Mouse (Mus musculus) kidney, adult 11 months (tissue): ENCODE results near the gene Ceacam18.
"Not testable (repeated sequence)": the region's sequence is repeated elsewhere in the genome, so short reads cannot be mapped to it uniquely, and the experiment has no call there.

Source experiments
- DNase-seq: peaks from one replicate; pipeline ENCODE4 v3.0.0; 2022

The Ceacam18 gene

DNA sequence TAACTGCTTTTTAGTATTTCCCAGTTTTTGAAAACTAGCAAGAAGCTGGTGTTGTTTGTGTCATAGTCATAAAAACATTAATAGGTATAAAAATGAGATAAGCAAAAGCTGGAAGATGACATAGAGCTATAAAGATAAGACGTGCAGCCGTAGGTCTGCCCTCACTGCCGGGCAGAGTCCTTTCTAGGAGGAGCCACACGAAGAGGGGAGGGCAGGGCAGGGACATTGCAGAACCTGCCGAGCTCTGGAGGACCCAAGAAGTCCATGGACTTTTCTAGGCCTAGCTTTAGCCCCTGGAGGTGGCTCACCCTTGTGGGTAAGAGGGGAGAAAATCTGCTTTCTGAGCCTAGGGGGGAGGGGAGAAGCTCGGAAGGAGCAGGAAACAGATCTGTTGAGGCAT, at the start of gene Ceacam18:
Ceacam18 (plus strand) TSS at position 208 of the 400 bp plus-strand sequence.
- DNase-seq: no peak

DNA sequence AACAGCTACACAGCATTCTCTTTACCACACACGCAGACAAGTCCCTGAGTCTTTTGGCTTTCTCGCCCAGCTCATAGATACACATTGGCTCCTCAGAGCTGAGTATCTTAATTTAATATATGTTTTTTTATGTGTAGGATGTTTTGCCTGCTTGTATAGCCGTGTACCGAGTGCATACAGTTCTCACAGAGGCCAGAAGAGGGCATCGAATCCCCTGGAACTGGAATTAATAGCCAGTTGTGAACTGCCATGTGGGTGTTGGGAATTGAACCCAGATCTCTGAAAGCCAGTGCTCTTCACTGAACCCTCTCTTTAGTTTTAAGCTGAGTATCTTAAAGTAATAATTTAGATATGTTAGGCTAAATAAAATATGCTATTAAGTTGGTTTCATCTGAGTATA, 49.7 kb upstream of the Ceacam18 start:
- DNase-seq: no peak

DNA sequence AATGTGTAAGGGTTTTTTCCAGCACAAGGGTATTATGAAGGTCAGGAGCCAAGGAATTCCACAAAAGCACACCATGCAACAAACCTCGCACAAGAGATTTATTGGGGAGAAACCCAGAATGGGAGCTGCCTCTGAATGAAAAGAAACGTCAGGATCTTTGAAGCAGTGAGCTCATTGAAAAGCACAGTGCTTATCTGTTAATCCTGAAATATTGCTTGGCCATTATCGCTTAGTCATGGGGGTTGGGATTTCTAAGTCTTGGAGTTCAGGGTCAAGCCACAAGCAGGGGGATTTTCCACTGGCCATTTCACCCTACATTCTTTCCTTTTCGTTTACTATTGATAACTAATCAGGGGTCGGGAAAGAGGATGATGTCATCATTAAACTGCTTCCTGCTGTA, 32.6 kb upstream of the Ceacam18 start:
- no peak for DNase-seq

DNA sequence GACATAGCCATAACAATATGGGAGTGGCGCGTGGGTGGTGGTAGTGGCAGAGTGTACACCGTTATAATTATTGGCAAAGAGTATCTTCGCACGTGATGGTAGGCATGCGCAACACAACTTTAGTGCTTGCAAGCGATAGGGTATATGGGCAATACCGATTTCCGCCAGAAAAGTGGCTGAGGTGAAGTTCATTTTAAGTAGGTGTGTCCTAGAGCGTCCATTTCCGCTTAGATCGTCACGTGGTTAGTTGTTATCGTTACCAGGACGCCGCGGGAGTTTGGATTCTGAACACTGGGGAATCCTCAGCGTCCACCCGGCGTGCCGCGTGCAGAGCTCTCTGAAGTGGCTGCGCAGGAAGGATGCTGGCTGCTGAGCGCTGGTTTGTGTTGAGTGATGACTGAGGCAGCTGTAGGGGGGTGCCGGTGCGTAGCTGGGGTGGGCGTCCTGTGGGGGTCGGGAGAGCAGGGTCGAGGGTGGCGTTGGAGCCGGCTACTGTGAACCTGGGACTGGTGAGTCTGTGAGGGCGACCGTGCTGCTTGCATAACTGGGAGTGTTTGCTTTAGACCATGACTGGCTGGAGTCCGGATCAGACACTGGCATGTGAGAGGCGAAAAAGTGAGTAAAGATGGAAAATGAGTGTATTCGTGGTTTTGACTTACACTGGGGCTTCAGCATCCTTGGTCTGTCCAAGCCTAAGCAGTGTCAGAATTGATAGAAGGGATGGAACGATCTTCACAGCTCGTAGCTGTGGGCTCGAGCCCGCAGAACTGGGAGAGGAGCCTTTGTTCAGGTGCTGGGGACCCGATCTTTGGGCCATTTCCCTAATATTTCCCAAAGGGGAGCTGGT, 27.4 kb upstream of the Ceacam18 start, which contains the start of gene Zfp819:
Zfp819 (plus strand) TSS at position 274 of the 847 bp plus-strand sequence.
- DNase-seq: peak; percentile 28

DNA sequence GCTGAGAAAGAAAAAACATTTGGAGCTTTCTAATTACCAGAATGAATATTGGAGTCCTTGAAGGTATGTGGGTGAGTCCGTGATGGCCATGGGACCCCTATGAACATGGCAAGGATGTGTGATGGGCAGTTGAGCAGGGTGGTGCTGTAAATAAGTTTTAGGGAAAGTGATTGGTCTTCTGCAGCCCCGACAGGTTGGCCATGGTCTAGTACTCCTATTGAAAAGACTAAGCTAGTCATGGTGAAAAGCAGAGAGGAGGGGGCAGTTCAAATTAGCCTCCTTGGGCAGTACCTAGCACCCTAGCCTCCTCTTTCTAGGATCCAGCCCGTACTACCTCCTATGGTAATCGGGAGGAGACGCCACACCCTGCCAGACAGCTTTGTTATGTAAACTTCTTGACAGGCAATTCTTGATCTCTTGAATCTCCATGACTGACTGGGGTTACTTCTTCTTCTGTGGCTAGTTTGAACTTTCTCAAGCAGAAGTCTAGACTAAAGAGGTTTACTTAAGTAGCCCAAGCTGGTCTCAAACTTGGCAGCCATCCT, 26.7 kb upstream of the Ceacam18 start:
- DNase-seq: no peak

DNA sequence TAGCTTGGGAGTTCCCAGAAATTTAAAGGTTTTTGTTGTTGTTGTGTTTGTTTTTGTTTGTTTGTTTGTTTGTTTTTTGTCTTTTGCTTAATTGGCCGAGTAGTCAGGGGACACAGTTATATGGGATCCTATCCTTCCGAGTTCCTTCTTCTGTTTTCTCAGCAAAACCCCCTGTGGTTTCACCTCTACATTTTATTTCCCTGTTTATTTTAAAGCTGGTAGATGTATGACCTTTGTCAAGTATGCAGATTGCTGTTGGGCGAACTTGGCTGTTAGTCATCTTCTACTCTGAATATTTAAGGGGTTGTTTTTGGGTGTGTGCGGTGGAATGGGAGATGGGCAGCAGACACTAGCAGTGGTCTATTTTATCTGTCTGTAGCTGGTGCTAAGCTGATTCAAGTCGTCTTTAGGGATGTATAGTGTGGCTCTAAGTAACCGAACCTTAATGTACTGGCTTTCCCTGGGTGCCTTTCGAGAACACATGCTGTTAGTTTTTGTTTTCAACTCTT, 26.1 kb upstream of the Ceacam18 start:
- no peak for DNase-seq

DNA sequence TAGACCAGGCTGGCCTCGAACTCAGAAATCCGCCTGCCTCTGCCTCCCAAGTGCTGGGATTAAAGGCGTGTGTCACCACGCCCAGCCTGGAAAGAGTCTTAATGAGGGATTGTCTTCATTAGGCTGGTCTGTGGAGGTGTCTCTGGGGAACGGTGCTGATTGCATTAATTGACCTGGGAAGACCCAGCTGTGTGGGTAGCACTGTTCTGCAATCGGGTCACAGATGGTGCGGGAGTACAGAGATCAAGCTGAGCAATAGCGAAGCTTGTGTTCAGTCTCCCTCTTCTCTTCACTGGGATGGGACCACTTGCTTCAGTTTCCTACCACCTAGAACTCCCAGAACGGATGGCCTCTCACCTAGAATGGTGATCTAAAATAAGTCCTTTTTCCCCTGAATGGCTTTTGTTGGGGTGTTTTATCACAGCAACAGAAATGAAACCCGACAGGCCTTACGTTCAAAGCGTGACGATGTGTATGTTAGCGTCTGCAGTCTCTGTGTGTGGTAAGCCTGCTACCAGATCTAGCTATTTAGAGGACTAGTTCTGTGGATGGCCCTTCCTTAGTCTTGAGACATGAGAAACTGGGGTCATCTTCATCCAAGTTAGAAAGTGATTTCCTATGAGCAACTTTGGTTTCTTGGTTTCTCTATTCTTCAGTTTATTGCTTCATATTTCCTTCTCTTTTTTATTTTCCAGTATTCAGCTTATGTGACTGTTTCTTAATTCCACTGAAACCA, 20.5 kb upstream of the Ceacam18 start:
- DNase-seq: no peak

DNA sequence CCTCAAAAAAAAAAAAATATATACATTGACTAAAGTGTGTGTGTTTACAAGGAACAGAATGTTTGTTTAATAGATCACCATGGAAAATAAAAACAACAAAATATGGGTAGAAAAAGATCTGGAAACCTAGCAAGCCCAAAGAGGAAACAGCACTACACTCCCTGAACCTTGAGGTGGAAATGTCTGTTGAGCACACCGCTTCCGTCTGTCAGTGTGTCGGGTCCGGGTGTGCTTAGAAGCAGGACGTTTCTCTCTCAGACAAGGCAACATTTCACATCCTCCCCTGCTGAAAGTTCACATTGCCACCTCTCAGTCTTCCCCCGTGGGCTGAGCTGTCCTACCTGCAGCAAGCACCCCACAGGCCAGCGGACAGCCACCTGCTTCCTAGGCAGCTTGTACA, 11.6 kb upstream of the Ceacam18 start:
- DNase-seq: no peak

DNA sequence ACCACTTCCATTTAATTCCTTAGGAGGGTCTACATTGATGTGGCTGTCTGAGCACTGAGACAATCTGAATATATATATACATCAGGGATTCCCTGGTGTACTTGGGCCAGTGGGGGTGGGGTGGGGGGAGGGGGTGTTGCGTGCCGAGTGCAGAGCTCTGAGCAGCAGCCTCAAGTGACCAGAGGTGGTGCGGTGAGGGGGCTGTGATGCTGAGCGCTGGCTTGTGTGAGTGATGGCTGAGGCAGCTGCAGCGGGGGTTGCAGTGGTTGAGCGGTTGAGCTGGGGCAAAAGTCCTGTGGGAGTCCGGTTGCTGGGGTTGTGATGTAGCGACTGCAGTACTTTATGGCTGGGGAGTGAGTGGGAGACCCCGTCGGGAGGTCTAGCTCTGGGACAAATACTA, 10.7 kb upstream of the Ceacam18 start:
- no peak for DNase-seq

DNA sequence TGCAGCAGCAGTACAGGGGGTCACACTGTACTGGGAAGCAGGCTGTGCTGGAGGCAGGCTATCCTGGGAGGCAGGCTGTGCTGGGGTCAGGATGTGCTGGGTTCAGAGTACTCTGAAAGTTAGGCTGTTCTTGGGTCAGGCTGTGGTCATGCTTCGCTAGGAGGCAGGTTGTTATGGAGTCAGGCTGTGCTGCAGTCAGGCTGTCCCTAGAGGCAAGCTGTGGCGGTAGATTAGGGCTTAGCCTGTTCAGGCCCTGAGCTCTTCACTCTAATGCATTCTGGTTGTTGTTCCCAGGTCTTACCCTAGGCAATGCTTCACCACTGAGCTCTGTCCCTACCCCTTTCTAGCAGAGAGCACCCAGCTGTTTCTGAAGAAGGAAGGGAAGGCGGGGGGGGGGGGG, 9.4 kb upstream of the Ceacam18 start:
- DNase-seq: no peak

DNA sequence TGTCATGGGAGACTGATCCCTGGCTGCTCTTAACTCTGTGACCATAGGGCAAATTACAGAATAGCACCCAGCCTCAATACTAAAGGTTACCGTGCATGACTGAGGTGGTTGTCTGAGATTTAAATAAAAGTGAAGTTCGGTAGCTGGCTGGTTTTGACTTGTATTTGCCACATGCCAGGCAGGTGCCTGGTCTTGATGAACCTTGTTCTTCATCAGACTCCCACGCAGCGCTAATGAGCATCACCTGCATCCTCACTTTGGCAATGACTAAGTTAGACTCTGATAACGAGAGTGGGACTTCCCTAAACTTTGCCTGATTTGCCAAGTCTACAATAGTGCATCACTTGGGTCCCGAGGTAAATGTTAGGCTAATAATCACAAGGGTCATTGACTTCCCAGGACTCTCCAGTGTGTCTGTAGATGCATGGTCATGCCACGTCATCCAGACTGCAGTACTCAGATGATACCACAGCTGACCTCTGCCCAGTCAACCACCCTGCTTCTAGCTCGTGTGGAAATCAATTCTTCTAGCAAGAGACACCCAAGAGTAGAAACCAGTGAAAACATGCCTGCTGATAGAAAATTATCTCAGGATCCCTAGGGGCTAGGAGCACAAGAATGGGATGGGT, 8.6 kb upstream of the Ceacam18 start:
- DNase-seq: no peak

DNA sequence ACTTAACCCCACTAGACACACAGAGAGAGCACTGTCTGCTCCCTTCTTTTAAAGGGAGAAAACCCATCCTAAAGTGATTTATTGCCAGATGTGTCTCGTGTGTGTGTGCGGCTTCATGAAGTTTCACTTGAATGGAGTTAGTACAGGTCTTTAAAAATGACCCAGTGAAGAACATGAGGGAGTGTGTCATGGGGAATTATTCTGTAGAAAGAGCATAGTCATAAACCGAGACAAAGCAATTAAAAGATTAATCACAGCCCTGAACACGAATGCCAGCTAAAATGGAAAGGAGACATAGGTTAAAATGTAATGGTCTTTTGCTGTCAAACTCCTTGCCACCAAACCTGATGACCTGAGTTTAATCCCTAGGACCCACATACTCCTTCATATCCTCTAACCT, 567 bp upstream of the Ceacam18 start:
- DNase-seq: no peak

DNA sequence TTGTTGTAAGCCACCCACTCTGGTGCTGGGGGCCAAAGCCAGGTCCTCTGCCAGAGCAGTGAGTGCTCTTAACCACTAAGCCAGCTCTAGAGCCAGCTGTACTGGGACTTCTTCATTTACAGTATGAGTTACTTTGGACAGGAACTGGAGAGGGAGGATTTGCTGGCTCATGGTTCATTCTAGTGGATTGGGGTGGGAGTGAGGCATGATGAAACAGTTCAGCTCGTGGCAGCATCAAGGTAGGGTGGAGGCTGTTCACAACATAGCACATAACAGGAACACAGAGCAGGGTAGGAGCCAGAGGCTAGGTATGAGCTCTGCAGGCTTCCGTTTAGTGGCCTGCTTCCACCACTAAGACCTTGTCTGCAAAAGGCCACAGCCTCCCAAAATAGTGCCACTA, 1.7 kb downstream of the Ceacam18 start:
- DNase-seq: no peak

DNA sequence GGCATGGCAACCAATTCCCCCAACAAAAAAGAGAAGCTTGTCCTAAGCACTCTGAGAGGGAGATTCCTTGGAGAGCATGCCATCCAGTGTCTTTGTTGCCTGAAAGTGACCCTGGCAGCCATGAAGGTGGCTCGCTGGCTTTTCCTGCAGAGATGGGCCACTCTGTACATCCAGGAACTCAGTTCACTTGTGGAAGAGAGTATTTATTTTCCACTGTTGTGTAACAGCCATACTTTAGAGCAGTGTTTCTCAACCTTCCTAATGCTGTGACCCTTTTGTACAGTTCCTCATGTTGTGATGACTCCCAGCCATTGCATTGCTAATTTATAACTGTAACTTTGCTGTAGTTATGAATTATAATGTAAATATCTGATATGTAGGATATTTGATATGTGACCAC, 2.6 kb downstream of the Ceacam18 start:
- no peak for DNase-seq

DNA sequence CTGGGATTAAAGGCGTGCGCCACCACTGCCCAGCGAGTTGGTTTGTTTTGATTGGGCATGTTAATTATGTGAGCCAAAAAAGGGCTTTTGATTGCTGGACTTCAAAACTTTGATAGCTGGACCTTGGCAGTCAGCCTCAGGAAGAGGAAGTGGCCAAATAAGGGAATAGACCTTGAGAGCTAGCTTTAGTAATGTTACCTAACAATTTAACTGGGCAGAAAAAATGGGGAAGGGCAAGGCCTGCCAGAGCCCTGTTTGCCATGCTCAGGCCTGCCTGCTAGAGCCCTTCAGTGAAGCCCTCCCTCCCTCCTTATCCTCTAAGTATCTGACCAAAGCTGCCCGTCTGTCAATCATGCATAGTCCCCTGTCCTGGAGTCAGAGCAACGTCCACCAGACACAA, 8.1 kb downstream of the Ceacam18 start:
- DNase-seq: no peak

DNA sequence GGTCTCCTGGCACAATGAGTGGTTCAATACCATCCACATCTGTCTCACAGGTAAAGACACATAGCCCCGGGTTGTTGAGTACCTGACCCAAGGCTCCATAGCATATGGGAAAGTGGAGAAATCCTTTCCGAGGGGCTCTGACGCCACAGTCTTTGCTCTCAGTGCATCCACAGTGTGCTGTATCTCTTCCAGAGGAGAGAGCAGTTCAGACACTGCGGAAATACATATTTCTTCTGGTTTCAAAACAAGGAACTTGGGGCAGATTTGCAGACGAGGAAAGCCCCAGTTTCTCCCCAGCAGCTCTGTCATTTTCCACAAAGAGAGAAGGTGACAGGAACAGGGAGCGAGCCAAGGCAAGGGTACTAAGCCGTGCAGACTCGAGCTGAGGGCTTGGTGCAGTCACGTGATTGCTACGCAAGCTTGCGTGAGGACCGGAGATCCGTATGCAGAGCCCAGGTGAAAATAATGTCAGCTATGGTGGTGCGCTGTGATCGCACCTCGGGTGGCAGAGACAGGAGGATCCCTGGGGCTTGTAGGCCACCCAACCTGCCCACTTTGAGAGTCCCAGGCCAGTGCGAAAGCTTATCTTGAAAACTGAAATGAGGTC, 8.6 kb downstream of the Ceacam18 start:
- no peak for DNase-seq

DNA sequence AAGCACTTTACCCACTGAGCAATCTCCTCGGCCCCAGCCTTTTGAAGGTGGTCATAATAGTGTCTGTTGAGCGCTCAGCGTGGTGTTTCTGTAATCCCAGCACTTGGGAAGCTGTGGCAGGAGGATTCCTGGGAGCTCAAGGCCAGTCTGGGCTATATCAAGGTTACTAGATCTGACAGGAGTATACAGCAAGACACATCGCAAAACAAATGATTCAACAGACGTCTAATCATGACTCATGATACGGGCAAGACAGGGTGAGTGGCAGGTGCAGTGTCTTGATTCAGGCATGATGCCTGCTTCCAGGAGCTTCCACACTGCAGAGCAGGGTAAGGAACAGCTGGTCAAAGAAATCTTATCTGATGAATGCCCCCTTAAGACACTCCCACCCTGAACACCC, 18.2 kb downstream of the Ceacam18 start:
- no peak for DNase-seq

DNA sequence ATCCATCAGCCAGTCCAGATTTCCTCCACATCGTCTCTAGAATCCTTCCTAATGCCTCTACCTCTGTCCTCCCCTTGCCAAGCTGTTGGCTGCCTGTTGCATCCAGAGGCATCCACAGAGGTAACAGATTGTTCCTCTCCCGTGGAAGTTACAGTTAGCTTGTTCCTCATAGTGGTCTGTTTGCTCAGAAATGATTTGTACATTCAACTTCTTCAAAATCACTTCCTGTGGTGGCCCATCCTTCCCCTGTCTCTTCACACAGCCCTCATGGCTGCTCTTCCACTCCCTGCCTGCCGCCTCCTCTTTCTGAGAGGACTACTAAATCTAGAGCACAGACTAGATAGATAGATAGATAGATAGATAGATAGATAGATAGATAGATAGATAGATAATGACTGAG, 20.0 kb downstream of the Ceacam18 start:
- DNase-seq: no peak

DNA sequence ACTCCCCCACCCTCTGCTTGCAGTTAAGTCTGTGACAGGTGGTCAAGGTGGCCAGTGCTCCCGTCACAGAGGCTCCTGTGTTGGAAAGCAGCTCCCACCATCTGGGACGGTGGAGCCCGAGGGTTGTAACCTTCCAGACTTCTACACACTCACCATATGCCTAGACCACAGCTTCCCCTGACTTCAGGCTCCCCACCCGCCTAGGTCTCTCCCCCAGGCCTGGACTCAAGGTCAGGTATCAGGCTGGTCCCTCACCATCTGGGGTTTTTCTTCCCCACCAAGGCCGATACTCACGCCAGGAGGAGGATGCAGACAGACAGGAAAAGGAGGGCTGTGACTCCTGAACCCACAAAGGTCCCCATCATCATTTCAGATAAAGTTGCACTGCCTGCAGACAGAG, 21.7 kb downstream of the Ceacam18 start:
- no peak for DNase-seq

DNA sequence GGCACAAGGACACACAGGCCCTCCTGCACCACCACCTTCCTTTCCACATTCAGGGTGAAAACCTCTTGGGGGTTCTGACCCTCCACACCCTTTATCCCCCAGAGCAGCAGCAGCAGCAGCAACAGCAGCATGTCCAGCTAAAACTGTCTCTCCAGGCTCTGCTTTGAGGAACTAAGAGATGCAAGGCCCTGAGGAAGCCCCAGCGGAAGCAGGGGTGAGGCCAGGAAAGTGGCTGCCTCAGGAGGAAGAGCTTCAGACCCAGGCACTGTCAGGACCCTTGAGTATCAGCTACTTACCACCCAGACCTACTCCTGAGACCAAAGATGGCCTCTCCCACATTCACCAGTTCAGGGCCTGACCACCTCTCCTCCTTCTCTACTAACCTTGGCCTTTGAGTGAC, 25.5 kb downstream of the Ceacam18 start, which contains the start of gene Siglece:
Siglece (minus strand) TSS at position 160 of the 400 bp plus-strand sequence.
- DNase-seq: no peak

DNA sequence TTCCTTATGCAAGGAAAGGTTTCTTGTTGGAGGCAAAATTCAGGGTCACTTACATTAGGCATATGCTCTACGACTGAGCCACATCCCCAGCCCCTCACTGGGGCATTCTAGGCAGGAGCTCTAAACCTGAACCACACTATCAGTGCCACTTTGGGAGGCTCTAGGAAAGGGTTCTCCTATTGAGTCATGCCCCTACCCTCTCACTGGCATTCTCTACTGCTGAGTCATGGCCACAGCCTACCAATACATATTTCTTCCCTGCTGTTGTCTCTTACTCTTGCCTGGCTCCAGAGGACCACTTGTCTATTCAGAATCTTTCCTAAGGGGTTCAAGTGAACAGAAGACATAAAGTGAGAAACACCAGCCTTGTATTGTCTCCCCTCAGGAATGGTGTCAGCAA, 28.3 kb downstream of the Ceacam18 start:
- no peak for DNase-seq

DNA sequence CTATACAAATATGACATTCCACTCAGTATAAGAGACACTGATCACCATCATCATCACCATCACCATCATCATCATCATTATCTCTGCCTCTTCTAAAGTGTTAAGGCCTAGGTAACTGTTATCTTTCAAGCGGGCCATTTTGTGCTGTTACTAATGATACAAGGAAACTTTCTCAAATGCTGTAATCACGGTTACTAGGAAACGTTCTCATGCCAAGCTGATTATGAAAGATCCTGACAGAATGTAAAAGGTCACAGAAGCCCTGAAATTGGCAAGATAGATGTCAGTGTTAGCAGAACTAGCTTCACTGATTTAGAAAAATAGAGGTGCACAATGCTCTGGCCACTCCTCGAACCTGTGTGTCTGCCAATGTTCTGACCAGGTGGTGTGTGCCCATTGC, 32.7 kb downstream of the Ceacam18 start:
- not testable (repeated sequence) for DNase-seq

DNA sequence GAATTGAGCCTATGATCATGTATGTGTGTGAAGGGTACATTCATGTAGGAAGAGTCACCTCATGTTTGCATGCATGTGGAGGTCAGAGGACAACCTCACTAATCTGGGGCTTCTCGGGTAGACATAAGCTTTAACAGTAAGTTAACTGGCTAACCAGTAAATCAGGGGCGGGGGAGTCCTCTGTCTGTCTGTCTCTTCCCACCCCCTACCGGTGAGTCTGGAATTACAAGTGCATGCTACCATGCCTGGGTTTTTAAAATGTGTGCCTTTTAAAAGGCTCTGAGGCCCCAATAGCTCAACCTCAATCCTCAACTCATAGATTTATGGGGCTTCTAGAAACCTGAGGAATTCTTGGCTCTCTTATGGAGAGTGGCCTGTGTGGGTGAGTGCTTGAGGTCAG, 34.1 kb downstream of the Ceacam18 start:
- DNase-seq: no peak
